Mouse (Mus musculus) neural tube, embryonic 15.5 days (tissue): ENCODE data around the gene Tgfbi. TPM values are rescaled to one million over a fixed set of nuclear protein-coding genes. Genes with fewer than 3 reads are reported as not detected.
A peak's percentile ranks its signal among the peaks of the same experiment; 100 is the strongest.

Experiments
- ATAC-seq: fragments of 200-750 bp; cut with Nextera tagmentation; 2 replicates; pipeline ENCODE4 v1.8.0; 2017; ENCODE audit warnings: mild to moderate bottlenecking, moderate TSS enrichment, moderate library complexity; ENCODE audit not compliant: low FRiP score
- H3K27ac ChIP-seq: fragments of 300-500 bp; sonication (generic); replicated peaks from 2 replicates; pipeline ENCODE4 v1.5.1; 2015; ENCODE audit warnings: mild to moderate bottlenecking, inconsistent platforms
- H3K27me3 ChIP-seq: fragments of 300-500 bp; sonication (generic); replicated peaks from 2 replicates; pipeline ENCODE4 v1.6.1; 2015; ENCODE audit warnings: inconsistent platforms
- H3K36me3 ChIP-seq: fragments of 300-500 bp; sonication (generic); 2 replicates; pipeline ENCODE4 v1.6.1; 2015; ENCODE audit warnings: inconsistent platforms
- H3K4me1 ChIP-seq: fragments of 300-500 bp; sonication (generic); 2 replicates; pipeline ENCODE4 v1.6.1; 2015; ENCODE audit warnings: inconsistent platforms
- H3K4me2 ChIP-seq: fragments of 300-500 bp; sonication (generic); 2 replicates; pipeline ENCODE4 v1.6.1; 2015; ENCODE audit warnings: inconsistent platforms, mild to moderate bottlenecking, moderate library complexity
- H3K4me3 ChIP-seq: fragments of 300-500 bp; sonication (generic); replicated peaks from 2 replicates; pipeline ENCODE4 v1.5.1; 2015; ENCODE audit warnings: mild to moderate bottlenecking, inconsistent platforms
- H3K9ac ChIP-seq: fragments of 300-500 bp; sonication (generic); replicated peaks from 2 replicates; pipeline ENCODE4 v1.6.1; 2015; ENCODE audit warnings: mild to moderate bottlenecking, inconsistent platforms
- H3K9me3 ChIP-seq: fragments of 300-500 bp; sonication (generic); replicated peaks from 2 replicates; pipeline ENCODE4 v1.6.1; 2016; ENCODE audit warnings: inconsistent platforms
- WGBS: fragments of 180-500 bp; shearing (Covaris S2); methylation state at CpG from one replicate; pipeline ENCODE4 v1.1.7; 2015; ENCODE audit warnings: mixed read lengths; 5-methylcytosine and 5-hydroxymethylcytosine counted together
- polyA plus RNA-seq: library from polyadenylated mRNA; unstranded; fragments of >200 nt; fragmentation: Nextera tagmentation; extraction: Ambion mirVana; gene quantifications from 2 replicates; pipeline ENCODE4 v1.2.1, GENCODE M21; 2015

Tgfbi gene
- polyA plus RNA-seq, 1 experiment from 2014 or later: 7.7 TPM

DNA sequence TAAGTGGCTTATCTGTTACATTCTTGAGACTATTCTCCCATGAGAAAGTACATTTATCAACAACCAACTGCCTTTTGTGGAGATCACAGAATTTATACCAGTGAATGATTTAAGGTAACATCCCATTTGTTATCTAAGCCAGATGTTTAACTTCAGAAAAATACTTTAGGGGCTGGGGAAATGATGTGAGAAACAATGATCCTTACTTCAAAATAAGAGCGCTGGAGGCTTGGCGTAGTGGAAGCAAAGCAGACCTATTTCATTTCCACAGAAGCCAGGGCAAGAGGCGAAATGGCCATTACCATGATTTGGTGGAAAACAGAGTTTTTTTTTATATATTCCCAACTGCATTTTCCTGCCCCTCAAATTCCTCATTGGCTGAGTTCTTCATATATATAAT is 34.7 kb downstream of the Tgfbi start:
- H3K9ac ChIP-seq: no peak overlapping the region
- no peak overlapping the region for H3K4me2 ChIP-seq
- no peaks in the 10 kb centered on the region for H3K36me3 ChIP-seq
- peaks cover 11% of the 10 kb centered on the region for H3K4me1 ChIP-seq
- no peak for ATAC-seq
- no peaks in the 10 kb centered on the region for H3K9me3 ChIP-seq
- no peaks in the 10 kb centered on the region for H3K27me3 ChIP-seq
- H3K4me3 ChIP-seq: no peak overlapping the region
- H3K27ac ChIP-seq: no peak overlapping the region
- 81% methylated on average over 3 of the region's 3 CpGs for WGBS

DNA sequence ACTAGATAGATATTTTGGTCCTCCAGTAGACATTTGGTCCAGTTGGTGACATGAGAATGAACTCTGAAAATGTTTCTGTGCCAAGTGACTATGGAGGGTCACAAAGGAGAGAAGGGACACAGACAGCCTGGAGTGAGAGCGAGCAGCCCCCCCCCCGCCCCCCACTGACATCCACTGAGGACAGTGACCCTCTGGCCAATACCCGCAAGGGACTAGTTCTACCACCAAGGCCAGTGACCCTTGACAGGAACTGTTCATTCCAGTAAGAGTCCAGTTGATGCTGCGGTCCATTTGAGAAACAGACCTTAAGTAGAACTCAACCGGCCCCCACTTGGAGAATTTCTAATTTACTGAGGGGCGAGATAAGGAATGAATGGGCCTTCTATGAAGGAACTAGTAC is 36.4 kb downstream of the Tgfbi start:
- no peaks in the 10 kb centered on the region for H3K9me3 ChIP-seq
- no peak overlapping the region for H3K4me3 ChIP-seq
- H3K27ac ChIP-seq: no peak overlapping the region
- no peak overlapping the region for H3K4me2 ChIP-seq
- H3K9ac ChIP-seq: no peak overlapping the region
- no peaks in the 10 kb centered on the region for H3K27me3 ChIP-seq
- no peaks in the 10 kb centered on the region for H3K36me3 ChIP-seq
- WGBS: 79% methylated on average over 6 of the region's 6 CpGs
- ATAC-seq: no peak
- peaks cover 11% of the 10 kb centered on the region for H3K4me1 ChIP-seq

DNA sequence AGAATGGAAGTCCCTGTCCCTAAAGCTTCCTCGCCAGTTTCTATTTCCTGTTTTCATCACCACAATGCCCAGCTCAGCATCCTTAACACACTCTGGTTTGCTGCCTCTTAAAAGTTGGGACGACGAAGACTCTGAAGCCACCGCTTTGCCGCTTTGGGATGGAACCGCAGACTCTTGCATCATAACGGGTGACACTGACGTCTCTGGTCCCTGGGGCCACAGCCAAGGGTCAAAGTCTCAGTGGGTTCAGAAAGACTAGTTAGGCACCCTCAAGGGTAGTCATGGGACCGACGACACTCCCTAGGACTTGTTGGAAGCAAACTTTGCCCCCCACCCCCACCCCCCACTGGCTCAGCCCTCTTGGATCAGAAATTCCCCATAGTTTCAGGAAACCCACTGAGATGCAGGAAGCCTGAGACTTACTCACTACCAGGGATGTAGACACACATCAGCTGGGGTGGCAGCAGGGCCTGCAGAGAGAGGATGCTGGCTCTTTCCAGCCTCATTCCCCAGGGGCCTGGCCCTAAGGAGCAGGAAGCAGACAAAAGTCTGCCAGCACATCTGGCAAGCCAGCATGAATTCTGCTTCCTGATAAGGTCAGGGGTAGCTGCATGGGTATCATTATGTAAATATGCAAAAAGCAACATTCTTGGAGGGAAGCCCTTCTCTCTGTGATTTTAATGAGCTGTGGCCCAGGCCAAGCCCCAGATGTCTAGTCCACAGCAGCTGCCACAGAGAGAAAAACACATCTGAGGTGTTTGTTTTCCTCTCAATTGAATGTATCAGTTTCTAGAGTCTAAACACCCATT is 38.5 kb downstream of the Tgfbi start:
- H3K9me3 ChIP-seq: no peaks in the 10 kb centered on the region
- H3K27ac ChIP-seq: peak overlapping the region; percentile 7
- ATAC-seq: no peak
- H3K4me3 ChIP-seq: no peak overlapping the region
- no peak overlapping the region for H3K4me2 ChIP-seq
- WGBS: 78% methylated on average over 10 of the region's 10 CpGs
- no peaks in the 10 kb centered on the region for H3K27me3 ChIP-seq
- H3K36me3 ChIP-seq: no peaks in the 10 kb centered on the region
- peaks cover 11% of the 10 kb centered on the region for H3K4me1 ChIP-seq
- no peak overlapping the region for H3K9ac ChIP-seq

DNA sequence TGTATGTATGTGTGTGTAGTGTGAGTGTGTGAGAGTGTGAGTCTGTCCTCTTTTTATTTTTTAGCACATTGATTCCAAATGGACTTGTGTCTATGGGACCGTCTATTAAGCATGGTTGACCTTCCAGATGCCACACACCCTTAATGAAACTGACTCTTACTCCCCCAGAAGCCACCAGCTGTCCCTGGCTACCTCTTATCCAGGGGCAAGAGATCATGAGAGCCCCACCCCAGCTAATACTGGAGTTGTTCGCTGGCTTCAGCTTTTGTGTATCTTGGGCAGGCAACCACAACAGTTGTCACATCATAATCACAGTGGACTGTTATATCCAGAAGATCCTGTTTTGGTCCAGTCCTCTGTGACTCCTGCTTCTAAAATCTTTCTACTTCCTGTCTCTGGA is 40.7 kb downstream of the Tgfbi start:
- Histone ChIP-seq H3K9ac (no peak overlapping the region), H3K36me3 (no peaks in the 10 kb centered on the region), H3K4me3 (no peak overlapping the region), H3K9me3 (no peaks in the 10 kb centered on the region), H3K27me3 (no peaks in the 10 kb centered on the region), H3K4me1 (peaks cover 11% of the 10 kb centered on the region), H3K4me2 (no peak overlapping the region), H3K27ac (no peak overlapping the region)
- 96% methylated on average over 2 of the region's 2 CpGs for WGBS
- no peak for ATAC-seq

DNA sequence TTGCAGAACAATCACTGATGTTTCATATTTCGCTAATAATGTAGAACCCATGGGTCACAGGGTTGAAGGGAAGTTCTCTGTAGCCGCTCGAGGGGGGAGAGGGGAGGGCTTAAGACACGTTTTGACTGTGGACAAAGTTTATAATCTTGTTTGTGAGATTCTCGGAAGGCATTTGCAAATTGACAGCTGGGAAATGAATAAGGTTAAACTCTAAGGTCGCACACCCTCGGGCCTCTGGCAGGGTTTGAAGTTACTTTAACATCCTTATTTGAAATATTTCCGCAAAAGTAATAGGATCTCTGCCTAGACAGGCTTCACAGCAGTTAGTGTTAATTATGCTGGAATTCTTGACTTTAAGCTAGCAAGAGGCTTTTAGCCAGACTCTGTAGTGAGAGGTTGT is 43.1 kb downstream of the Tgfbi start:
- ATAC-seq: no peak
- Histone ChIP-seq H3K27me3 (no peaks in the 10 kb centered on the region), H3K4me1 (peaks cover 11% of the 10 kb centered on the region), H3K27ac (no peak overlapping the region), H3K4me2 (no peak overlapping the region), H3K36me3 (no peaks in the 10 kb centered on the region), H3K9ac (no peak overlapping the region), H3K4me3 (no peak overlapping the region), H3K9me3 (no peaks in the 10 kb centered on the region)
- 77% methylated on average over 8 of the region's 8 CpGs for WGBS

DNA sequence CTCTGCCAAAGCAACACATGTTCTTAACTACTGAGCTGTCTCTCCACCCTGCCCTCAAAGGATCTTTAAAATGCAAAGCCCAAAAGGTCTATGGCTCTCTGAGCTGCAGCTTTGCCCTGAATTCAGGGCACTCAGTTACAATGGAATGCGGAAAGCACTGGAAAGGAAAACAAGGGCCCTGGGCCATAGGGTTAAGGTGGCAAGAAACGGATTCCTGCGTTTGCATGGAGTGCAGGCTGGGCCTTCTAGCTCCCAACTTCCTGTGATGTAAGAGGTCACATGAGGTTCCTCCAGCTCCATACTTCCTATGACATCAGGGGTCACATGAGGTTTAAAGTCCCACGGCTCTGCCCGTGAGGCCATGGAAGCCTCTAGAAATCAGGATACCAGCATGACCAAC is 44.9 kb downstream of the Tgfbi start:
- H3K4me3 ChIP-seq: no peak overlapping the region
- ATAC-seq: no peak
- 90% methylated on average over 5 of the region's 5 CpGs for WGBS
- H3K9ac ChIP-seq: no peak overlapping the region
- no peak overlapping the region for H3K4me2 ChIP-seq
- H3K27ac ChIP-seq: no peak overlapping the region
- H3K4me1 ChIP-seq: no peaks in the 10 kb centered on the region
- no peaks in the 10 kb centered on the region for H3K27me3 ChIP-seq
- no peaks in the 10 kb centered on the region for H3K9me3 ChIP-seq
- H3K36me3 ChIP-seq: no peaks in the 10 kb centered on the region

DNA sequence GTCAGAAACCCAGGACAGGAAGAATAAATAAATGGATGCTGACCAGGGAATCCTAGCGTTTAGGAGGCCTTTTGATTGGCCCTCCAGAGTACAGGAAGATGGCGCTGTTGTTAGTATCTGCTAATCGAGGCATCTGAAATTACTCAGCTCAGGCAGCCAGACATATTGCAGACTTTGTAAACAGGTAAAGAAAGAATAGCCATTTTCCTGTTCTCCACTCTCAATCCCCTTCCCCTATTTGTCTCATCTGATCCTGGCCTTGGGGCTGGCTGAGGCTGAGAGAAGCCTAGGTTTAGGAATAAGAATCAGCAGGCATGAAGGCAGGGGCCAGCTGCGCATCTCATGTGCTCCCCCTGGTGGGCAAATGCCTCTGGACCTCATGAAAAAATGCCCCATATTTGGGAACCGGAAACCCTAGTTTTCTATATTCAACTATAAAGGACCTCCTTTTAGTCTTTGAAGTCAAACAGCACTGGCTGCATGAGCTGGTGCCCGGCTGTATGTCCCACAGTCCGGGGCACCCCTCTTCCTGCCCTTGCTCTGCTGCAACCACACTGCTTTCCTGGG is 48.7 kb downstream of the Tgfbi start:
- Histone ChIP-seq H3K36me3 (no peaks in the 10 kb centered on the region), H3K4me2 (no peak overlapping the region), H3K9ac (no peak overlapping the region), H3K27me3 (no peaks in the 10 kb centered on the region), H3K4me1 (no peaks in the 10 kb centered on the region), H3K4me3 (no peak overlapping the region), H3K27ac (no peak overlapping the region), H3K9me3 (no peaks in the 10 kb centered on the region)
- no peak for ATAC-seq
- 44% methylated on average over 7 of the region's 7 CpGs for WGBS

DNA sequence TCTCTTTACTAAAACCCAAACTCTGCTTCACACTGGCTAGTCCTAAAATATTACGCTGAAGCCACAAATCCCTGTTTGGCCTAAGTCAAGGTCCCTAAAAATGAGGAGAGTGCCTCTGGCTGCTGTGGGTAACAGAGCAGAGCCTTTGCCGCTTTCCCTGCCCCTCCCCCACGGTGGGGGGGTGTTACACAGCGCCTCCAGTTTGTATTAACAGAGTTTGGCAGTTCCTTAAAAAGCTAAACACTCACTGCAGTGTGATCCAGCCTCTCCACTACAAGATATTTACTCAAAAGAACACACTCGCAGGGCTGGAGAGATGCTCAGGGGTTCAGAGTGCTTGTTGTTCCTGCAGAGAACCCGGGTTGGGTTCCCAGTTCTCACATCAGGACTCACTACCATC is 49.6 kb downstream of the Tgfbi start:
- H3K9ac ChIP-seq: no peak overlapping the region
- no peak overlapping the region for H3K27ac ChIP-seq
- no peaks in the 10 kb centered on the region for H3K36me3 ChIP-seq
- no peak for ATAC-seq
- H3K4me1 ChIP-seq: no peaks in the 10 kb centered on the region
- no peak overlapping the region for H3K4me2 ChIP-seq
- 83% methylated on average over 6 of the region's 6 CpGs for WGBS
- H3K9me3 ChIP-seq: no peaks in the 10 kb centered on the region
- H3K4me3 ChIP-seq: no peak overlapping the region
- no peaks in the 10 kb centered on the region for H3K27me3 ChIP-seq

DNA sequence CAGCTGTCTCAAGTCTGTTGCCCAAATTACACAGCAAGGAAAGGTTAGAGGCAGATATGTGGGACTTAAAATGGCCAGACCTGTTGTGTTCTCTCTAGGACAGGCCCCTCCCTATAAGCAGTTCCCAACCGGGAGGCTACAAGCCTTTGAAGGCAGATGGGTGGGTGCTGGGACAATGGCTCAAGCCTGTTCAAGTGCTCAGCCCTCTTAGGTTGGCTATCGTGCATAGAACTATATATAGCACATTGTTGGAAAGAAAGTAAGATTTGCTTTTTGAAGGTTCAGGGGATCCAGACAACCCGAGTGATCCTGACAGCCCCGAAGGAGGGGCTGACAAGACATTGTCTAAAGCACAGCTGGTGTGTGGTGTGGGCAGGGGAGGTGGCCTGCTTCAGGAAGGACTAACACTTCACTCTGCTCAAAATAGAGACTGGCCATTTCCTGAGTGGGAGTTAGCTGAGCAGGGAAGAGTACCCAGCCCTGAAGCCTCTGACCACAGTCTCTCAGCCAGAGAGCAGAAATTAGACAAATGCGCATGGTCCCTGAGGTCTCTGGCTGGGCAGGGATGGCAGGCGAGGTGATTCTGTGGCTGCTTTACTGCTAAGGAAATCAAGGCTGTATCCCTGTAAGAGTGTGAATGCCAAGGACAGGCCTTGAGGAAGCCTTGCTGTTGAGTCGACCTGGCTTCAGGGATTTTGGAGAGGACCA is 52.7 kb downstream of the Tgfbi start:
- Histone ChIP-seq H3K27ac (0 out of 2 replicates have a peak overlapping the region, but pooled peaks have one; percentile 4), H3K9ac (no peak overlapping the region), H3K36me3 (no peaks in the 10 kb centered on the region), H3K4me3 (no peak overlapping the region), H3K27me3 (no peaks in the 10 kb centered on the region), H3K9me3 (no peaks in the 10 kb centered on the region), H3K4me2 (no peak overlapping the region), H3K4me1 (no peaks in the 10 kb centered on the region)
- no peak for ATAC-seq
- WGBS: 62% methylated on average over 7 of the region's 7 CpGs

DNA sequence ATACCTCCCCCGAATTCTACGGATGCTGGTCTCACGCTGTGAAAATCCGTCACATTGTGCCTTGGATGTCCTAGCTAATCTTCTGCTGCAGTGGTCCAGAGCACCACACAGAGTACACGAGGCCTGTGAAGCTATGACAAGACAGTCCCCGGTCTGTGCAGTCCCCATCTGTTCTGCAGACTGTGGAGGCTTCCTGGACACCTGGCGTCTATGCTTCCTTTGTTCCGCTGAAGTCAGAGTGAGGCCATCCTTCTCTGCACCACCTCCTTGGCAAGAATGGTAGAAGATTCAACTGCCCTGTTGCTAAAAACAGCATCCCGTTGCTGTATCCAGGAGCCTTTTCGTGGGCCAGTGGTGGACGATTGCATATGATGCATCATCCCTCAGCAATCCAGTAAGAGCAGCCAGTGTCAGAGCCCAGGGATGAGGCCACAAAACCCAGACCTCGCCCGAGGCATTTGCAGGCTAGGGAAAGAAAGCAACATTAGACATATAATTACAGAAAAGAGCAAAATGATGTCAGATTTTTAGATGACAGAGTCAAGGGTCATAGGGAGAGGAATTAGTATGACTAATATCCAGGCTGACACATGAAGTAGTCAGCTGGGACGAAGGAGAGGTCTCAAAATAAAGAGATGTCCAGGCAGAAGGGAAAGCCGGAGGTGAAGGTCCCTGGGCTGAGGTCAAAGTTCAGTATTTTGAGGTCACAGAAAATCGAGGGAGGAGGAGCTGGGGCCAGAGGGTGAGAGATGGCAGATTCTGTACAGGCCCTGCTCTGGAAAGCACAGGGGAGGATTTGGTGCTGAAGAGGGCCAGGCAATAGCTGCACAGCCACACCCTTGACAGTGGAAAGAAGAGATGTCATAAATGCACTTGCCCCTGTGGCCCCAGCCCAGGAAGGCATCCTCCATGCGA is 55.2 kb downstream of the Tgfbi start:
- H3K9ac ChIP-seq: no peak overlapping the region
- no peaks in the 10 kb centered on the region for H3K36me3 ChIP-seq
- no peaks in the 10 kb centered on the region for H3K9me3 ChIP-seq
- no peak overlapping the region for H3K4me3 ChIP-seq
- ATAC-seq: no peak
- no peak overlapping the region for H3K27ac ChIP-seq
- no peaks in the 10 kb centered on the region for H3K27me3 ChIP-seq
- WGBS: 77% methylated on average over 17 of the region's 17 CpGs
- H3K4me1 ChIP-seq: no peaks in the 10 kb centered on the region
- no peak overlapping the region for H3K4me2 ChIP-seq

DNA sequence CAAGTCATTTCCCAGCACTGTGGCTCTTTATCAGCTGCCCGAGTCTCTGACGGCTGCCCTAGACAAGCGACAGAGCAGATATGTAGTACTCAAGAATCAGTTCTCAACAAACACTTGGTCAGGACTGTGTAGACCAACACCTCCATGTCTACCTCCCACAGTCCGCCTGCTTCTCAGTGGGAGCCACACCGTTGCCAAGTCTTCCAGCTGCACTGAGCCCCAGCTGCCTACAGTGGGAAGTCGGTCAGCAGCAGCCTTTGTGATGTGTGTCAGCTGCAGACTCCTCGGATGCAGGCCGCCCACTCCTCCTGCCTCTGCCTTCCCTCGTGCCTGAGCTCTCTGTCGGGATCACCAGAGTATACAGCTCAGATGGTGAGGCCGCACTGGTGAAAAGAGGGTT is 61.9 kb downstream of the Tgfbi start:
- no peaks in the 10 kb centered on the region for H3K36me3 ChIP-seq
- no peak overlapping the region for H3K9ac ChIP-seq
- no peak for ATAC-seq
- H3K27me3 ChIP-seq: no peaks in the 10 kb centered on the region
- no peaks in the 10 kb centered on the region for H3K4me1 ChIP-seq
- 61% methylated on average over 11 of the region's 11 CpGs for WGBS
- no peak overlapping the region for H3K27ac ChIP-seq
- no peak overlapping the region for H3K4me3 ChIP-seq
- no peak overlapping the region for H3K4me2 ChIP-seq
- H3K9me3 ChIP-seq: no peaks in the 10 kb centered on the region
